Mouse (Mus musculus): ENCODE results near the gene Rgs2.

Gene Rgs2

DNA sequence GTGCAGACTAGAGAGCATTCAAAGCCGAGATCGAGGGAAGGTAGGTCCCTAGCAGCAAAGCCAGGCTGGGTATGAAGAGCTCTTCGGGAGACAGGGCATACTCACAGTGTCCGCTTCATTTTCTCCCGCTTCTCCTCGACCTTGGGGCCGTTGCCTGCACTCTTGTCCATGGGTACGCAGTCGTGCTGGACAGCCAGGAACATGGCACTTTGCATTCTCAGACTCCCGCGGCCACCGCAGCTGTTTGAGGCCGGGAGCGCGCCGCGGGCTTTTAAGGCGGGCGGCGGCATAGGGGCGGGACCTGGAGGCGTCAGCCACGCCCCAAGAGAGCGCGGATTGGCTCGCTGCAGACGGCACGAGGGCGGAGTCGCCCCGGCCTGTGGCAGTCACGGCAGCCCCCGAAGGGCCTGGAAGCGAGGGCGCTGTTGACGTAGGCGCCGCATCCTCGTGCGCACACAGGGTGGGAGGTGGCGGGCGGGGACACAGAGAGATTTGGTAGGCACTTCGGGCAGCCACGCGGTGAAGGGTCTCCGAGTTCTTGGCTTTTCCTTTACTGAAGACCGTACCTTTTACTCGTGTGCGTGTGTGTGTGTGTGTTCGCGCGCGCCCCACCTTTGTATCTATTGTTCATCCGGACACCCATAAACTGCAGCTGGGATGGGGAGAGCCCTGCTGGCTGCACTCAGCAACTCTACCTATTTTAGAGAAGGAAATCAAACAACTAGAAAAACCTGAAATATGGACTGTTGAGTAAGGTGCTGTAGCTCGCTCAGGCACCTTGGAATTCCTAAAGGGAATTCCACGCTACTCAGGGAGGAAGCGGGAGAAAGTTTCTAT, at the start of gene Rgs2:
Gene Rgs2 (minus strand): TSS at position 258 of the 837 bp plus-strand sequence.
- in situ Hi-C loops (cut with MboI, MseI): loop anchor here (5.0 kb wide), 2 partner anchors 192 to 368 kb away; no protein-coding TSS in a partner anchor

DNA sequence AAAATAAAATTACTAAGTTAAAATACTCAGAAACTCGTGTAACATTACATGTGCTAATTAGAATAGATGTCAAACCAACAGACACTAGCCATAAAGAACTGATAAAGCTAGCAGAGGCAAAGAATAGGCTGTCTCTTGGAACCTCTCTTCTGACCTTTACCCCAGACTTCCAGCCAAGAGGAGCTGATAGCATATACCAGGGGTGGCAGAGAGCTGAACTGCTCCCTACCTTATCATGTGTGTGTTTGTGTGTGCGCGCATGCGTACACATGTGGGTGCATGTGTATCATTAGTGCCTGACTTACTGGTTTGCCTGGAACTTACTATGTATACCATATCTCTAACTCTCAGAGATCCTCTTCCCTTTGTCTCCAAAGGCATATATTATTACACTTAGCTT, 49.4 kb upstream of the Rgs2 start:
- in situ Hi-C loops (cut with MboI, MseI): no loop called here

- in situ Hi-C loops (cut with MboI, MseI): no loop called here
Measured at GRCm38 (mm10) chr1:144041826-144042225, 37.9 kb upstream of the Rgs2 start.

DNA sequence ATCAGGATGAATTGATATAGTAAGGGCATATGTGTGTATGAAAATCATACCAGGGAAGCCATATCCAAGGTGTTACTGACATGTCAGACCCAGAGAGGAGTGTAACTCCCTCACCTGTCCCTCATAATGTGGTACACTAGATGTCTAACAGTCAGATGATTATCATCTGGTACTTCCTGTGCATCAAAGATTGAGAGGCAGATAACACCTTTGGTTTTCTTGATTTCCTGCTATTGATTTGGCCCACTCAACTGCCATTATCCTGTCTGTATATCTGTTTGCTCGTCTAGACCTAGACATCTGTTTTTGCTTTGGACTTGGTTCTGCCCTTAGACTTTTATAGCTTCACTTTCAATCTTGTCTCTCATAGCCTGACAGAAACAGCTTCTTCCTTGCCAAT, 29.5 kb upstream of the Rgs2 start:
- in situ Hi-C loops (cut with MboI, MseI): no loop called here

DNA sequence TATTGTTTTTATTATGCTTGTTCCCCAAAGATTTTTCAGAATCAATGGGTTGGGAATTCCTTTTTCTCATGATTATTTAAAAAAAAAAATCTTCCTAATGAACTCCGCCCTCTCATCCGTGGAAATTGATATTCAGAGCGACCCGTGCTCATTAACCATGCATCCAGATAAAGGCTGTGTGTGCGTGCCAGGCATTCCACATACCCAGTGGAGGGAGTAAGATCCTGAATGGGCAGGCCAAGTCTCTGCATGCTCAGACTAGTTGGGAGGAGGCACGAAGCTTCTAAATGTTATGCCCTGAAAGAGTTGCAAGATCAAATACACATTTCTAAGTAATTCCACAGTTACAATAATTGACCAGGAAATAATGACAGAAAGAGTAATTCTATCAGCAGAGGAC, 26.5 kb upstream of the Rgs2 start:
- in situ Hi-C loops (cut with MboI, MseI): no loop called here

- in situ Hi-C loops (cut with MboI, MseI): no loop called here
Measured at GRCm38 (mm10) chr1:144029679-144030078, 25.7 kb upstream of the Rgs2 start.

DNA sequence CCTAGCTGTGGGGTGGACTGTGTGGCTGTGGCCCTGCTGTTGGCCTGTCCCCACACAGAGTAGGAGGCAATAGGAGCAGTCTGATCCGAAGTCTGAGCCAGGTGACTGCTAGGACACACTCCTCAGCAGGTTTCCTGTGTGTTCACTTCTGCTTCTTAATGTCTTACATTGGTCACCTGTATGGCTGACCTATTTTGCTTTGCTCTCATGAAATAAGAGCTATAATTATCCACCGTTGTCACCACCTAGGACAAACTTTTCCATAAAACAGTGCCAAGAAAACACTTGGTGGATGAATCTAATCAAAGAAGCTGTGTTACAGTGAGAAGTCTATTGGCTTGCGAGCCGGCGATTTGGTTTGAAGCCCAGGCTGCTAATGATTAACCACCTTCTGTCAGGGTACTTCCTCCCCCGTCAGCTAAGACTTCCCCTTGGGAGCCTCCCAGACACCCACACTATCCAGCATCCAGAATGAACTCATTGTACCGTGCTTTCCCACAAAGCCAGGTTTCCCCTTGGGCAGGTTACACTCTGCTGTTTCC, 14.5 kb upstream of the Rgs2 start:
- in situ Hi-C loops (cut with MboI, MseI): no loop called here

DNA sequence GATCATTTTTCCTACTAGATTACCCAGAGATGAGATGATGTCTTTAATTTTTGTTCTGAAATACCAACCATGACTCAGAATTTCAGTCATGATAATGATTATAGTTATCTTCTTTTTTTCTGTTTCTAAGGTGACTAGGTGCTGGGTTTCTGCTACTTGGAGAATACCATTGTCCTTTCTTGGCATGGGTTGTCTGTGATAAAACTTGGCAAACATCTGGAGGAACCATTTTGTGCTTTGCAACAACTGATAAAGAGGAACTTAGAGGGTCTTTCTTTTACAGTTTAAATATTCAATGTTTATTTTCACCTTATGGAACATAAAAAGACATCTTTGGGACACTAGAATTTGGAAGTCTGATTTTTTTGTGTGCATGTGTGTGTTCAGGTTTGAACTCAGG, 10.0 kb upstream of the Rgs2 start:
- in situ Hi-C loops (cut with MboI, MseI): no loop called here

DNA sequence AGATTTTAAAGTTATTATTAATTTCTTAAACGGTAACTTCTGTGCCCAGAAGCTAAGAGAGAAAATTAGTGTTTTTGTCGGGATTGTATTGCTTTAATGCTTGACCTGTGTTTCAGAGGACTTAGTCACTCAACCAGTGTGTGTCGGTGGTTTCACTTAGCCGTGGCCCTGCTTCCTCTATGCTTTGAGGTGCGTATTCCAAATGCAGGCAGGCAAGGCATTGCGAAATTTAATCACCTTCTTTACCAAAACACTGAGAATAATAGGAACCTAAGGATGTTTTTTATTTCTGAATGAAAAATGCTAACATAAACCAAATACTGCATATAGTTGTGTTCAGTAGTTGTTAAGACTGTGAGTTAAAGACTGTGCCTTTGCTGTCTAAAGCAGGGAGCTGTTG, 3.4 kb upstream of the Rgs2 start:
- in situ Hi-C loops (cut with MboI, MseI): no loop called here

- in situ Hi-C loops (cut with MboI, MseI): no loop called here
Measured at GRCm38 (mm10) chr1:144006542-144006941, 2.6 kb upstream of the Rgs2 start.

- in situ Hi-C loops (cut with MboI, MseI): no loop called here
Measured at GRCm38 (mm10) chr1:144005648-144006047, 1.7 kb upstream of the Rgs2 start.

DNA sequence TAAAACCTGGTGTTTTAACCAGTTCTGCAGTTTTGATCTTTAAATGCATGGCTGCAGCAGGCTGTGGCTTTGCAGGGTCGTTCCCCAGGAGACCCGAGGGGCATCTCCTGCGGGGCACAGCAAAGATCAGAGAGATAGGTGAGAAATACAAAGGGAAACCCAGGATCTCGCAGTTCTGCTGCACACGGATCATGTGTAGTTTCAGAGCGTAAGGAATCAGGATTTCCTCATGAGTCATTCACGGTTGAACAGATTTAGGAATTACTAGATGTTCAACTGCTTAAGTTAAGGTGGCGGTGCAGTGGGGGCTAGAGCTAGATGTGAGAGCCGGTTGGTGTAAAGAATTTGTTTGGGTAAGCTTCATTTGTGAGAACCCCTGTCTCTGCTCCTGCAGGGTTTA, 780 bp upstream of the Rgs2 start:
- in situ Hi-C loops (cut with MboI, MseI): loop anchor here (5.0 kb wide), 2 partner anchors 192 to 368 kb away; no protein-coding TSS in a partner anchor

- in situ Hi-C loops (cut with MboI, MseI): loop anchor here (5.0 kb wide), 2 partner anchors 191 to 369 kb away; no protein-coding TSS in a partner anchor
Measured at GRCm38 (mm10) chr1:144003416-144003815, 545 bp downstream of the Rgs2 start.

- in situ Hi-C loops (cut with MboI, MseI): loop anchor here (5.0 kb wide), 2 partner anchors 190 to 370 kb away; no protein-coding TSS in a partner anchor
Measured at GRCm38 (mm10) chr1:144002715-144003066, 1.3 kb downstream of the Rgs2 start.

GRCm38 (mm10) chr1:144002036-144002714, 1.8 kb downstream of the Rgs2 start:
- in situ Hi-C loops (cut with MboI, MseI): loop anchor here (5.0 kb wide), 2 partner anchors 190 to 370 kb away; no protein-coding TSS in a partner anchor

DNA sequence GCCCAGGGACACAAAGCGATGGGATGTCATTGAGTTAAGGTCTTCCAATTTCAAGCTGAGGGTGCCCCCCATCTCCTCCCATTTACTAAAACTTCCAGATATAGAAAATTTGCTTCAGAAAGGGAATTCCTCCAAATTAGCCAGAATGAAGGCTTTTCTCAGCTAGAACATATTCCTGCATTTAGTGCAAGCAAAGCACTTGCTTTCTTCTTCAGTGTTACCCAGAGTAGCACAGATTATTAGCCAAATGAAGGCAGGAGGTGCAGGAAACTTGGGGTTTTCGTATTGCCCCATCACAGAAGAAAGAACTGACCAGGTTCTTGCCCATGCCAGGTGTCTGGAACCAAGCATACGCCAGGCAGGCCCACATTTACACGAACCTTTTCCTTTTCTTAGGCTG, 3.7 kb downstream of the Rgs2 start:
- in situ Hi-C loops (cut with MboI, MseI): loop anchor here (5.0 kb wide), 2 partner anchors 188 to 372 kb away; no protein-coding TSS in a partner anchor

GRCm38 (mm10) chr1:143999371-143999920, 4.5 kb downstream of the Rgs2 start:
- in situ Hi-C loops (cut with MboI, MseI): no loop called here

GRCm38 (mm10) chr1:143993026-143993425, 10.9 kb downstream of the Rgs2 start:
- in situ Hi-C loops (cut with MboI, MseI): no loop called here

DNA sequence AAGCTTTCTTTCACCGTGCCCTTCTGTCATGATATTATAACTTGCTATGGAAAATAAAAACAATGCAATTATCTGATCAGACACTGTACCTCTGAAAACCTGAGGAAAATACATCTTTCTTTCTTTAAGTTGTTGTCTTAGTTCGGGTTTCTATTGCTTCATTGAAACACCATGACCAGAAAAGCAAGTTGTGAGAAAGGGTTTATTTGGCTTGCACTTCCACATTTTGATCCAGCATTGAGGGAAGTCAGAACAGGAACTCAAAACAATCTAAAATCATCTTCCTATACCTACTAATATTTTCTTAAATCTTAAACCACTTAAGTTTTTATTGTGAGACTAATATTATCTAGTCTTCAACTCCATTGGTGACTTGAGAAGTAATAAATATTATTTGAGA, 11.4 kb downstream of the Rgs2 start:
- in situ Hi-C loops (cut with MboI, MseI): no loop called here

- in situ Hi-C loops (cut with MboI, MseI): no loop called here
Measured at GRCm38 (mm10) chr1:143990263-143990662, 13.7 kb downstream of the Rgs2 start.

GRCm38 (mm10) chr1:143989773-143990172, 14.2 kb downstream of the Rgs2 start:
- in situ Hi-C loops (cut with MboI, MseI): no loop called here

DNA sequence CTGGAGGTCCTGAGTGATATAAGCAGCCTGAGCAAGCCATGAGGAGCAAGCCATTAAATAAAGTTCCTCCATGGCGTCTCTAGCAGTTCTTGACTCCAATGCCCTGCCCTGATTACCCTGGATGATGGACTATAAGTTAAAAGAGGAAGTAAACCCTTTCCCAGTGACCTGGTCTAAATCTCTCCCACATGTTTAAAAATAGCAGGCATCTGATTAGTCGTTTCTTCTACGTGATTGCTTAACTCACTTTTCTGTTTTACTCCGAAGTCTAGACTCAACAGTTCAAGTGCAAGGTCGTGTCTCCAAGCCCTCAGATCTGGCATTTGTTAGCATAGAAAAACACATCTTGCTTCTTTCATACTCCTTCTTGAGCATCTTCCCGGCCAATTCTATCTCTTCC, 15.2 kb downstream of the Rgs2 start:
- in situ Hi-C loops (cut with MboI, MseI): no loop called here
